Mouse (Mus musculus): ENCODE measurements around the gene Aacs.

DNA sequence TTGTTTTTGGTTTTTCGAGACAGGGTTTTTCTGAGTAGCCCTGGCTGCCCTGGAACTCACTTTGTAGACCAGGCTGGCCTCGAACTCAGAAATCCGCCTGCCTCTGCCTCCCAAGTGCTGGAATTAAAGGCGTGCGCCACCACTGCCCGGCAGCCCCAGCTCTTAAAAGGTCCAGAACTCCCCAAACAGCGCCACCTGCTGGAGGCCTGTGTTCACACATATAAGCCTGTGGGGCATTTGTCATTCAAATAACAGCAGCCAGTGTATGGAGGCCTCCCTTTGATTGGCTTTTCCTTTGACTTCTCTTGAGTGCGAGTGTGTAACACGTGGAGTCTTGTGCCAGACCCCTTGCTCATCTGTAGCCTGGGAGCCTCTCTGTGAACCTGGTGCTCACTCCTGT, 32.0 kb downstream of the Aacs start:
- TF ChIP-seq GATA1 (IDR thresholded peaks at IDR 0.05; ENCODE audit: borderline replicate concordance, low read length) (no peak), FLI1 (IDR thresholded peaks at IDR 0.05; ENCODE audit: low read length) (no peak)
